Mouse (Mus musculus): Measurements from ENCODE around the gene Ndufab1. TPM values are rescaled to one million over a fixed set of nuclear protein-coding genes. Genes with fewer than 3 reads are reported as not detected.

Gene Ndufab1
- total and polyA plus RNA-seq, 3 experiments, result 119 to 452 (median 172) TPM

GRCm38 (mm10) chr7:122067517-122068381, 33.9 kb downstream of the Ndufab1 start:
- Histone ChIP-seq H3K9me3 (replicated peaks; ENCODE audit: insufficient read depth, low read length) (no peaks in the 10 kb centered on the region), H3K9ac (ENCODE audit: control insufficient read depth, low read depth, low read length, poor library complexity, severe bottlenecking) (peak overlapping the region; percentile 93), H3K4me1 (ENCODE audit: control insufficient read depth in 1 of 2, insufficient read depth in 2 of 2, low read length in 2 of 2) (peaks cover 5 to 6% of the 10 kb centered on the region in 2 experiments), H3K79me2 (ENCODE audit: control insufficient read depth, insufficient read depth, low read length, poor library complexity) (peaks cover 32% of the 10 kb centered on the region), H3K4me3 (ENCODE audit: control insufficient read depth in 1 of 2, insufficient read depth in 1 of 2, low read depth in 2 of 2, low read length in 2 of 2) (peak overlapping the region; percentile 85 to 94), H3K36me3 (ENCODE audit: control insufficient read depth in 1 of 2, insufficient read depth in 2 of 2, low read length in 2 of 2) (peaks cover 3 to 22% of the 10 kb centered on the region in 2 experiments; a peak in 2 of 4 replicates), H3K27me3 (ENCODE audit: control insufficient read depth in 1 of 2, insufficient read depth in 2 of 2, low read length in 2 of 2) (no peaks in the 10 kb centered on the region), H3K27ac (ENCODE audit: control insufficient read depth, low read depth, low read length) (peak overlapping the region; percentile 59)
- peak; percentile 50 for DNase-seq (ENCODE audit: low read depth, low spot score)
- TF ChIP-seq SIN3A (IDR thresholded peaks at IDR 0.05; ENCODE audit: low read length) (peak; percentile 38; the same call in 1 of the 2 replicates), GABPA (IDR thresholded peaks at IDR 0.05; ENCODE audit: low read depth, low read length) (no peak), UBTF (IDR thresholded peaks at IDR 0.05; ENCODE audit: borderline replicate concordance, insufficient read depth, low read depth, low read length) (no peak), EP300 (IDR thresholded peaks at IDR 0.05; ENCODE audit: low read depth in 1 of 2, low read length in 2 of 2) (no peak), USF1 (IDR thresholded peaks at IDR 0.05; ENCODE audit: low read depth, low read length) (no peak), TCF12 (IDR thresholded peaks at IDR 0.05; ENCODE audit: low read depth, low read length) (no peak; the same call in 1 of the 2 replicates), E2F4 (IDR thresholded peaks at IDR 0.05; ENCODE audit: borderline replicate concordance, low read depth, low read length) (no peak), MYB (IDR thresholded peaks at IDR 0.05; ENCODE audit: low read depth, low read length) (no peak), ZKSCAN1 (IDR thresholded peaks at IDR 0.05; ENCODE audit: low read depth, low read length) (no peak), ETS1 (IDR thresholded peaks at IDR 0.05; ENCODE audit: low read depth, low read length) (no peak), JUND (IDR thresholded peaks at IDR 0.05; ENCODE audit: low read depth, low read length) (no peak), MYC (IDR thresholded peaks at IDR 0.05; ENCODE audit: low read depth, low read length) (no peak), POLR2A (IDR thresholded peaks at IDR 0.05; ENCODE audit: control insufficient read depth in 1 of 2, insufficient read depth in 1 of 2, low read depth in 1 of 2, low read length in 2 of 2, poor library complexity in 1 of 2) (peak in 1 of 2 experiments; percentile 64; a peak in 1 of 4 replicates), KAT2A (conservative IDR thresholded peaks at IDR 0.05; ENCODE audit: low read depth, low read length) (no peak), RCOR1 (IDR thresholded peaks at IDR 0.05; ENCODE audit: low read depth, low read length) (no peak), CHD1 (IDR thresholded peaks at IDR 0.05; ENCODE audit: low read depth, low read length) (no peak), MAFK (IDR thresholded peaks at IDR 0.05; ENCODE audit: borderline replicate concordance, low read depth, low read length) (no peak), TAL1 (IDR thresholded peaks at IDR 0.05; ENCODE audit: low read length) (no peak), ZNF384 (IDR thresholded peaks at IDR 0.05; ENCODE audit: low read depth, low read length) (no peak), MAX (IDR thresholded peaks at IDR 0.05; ENCODE audit: low read length) (no peak), MAZ (IDR thresholded peaks at IDR 0.05; ENCODE audit: low read depth, low read length) (no peak), ELF1 (IDR thresholded peaks at IDR 0.05; ENCODE audit: low read depth, low read length) (no peak), TBP (IDR thresholded peaks at IDR 0.05; ENCODE audit: low read depth, low read length) (no peak), RAD21 (IDR thresholded peaks at IDR 0.05; ENCODE audit: low read depth, low read length) (peak; percentile 13; the same call in 1 of the 2 replicates), ZMIZ1 (IDR thresholded peaks at IDR 0.05; ENCODE audit: low read depth, low read length) (no peak), CTCF (IDR thresholded peaks at IDR 0.05 in 2 of 3, conservative IDR thresholded peaks at IDR 0.05 in 1 of 3; ENCODE audit: control insufficient read depth in 1 of 3, insufficient read depth in 1 of 3, low read depth in 2 of 3, low read length in 3 of 3, poor library complexity in 1 of 3, severe bottlenecking in 1 of 3) (peak in 1 of 3 experiments; percentile 28; a peak in 2 of 6 replicates), NRF1 (IDR thresholded peaks at IDR 0.05; ENCODE audit: insufficient read depth, low read depth, low read length, poor library complexity, severe bottlenecking) (no peak), USF2 (IDR thresholded peaks at IDR 0.05; ENCODE audit: borderline replicate concordance in 1 of 2, insufficient read depth in 1 of 2, low read depth in 1 of 2, low read length in 2 of 2) (no peak), SMC3 (IDR thresholded peaks at IDR 0.05; ENCODE audit: low read depth, low read length) (0 out of 2 replicates have a peak, but pooled peaks have one; percentile 7), NELFE (IDR thresholded peaks at IDR 0.05; ENCODE audit: low read depth, low read length) (no peak), MEF2A (IDR thresholded peaks at IDR 0.05; ENCODE audit: extremely low read depth, insufficient replicate concordance, low read depth, low read length, poor library complexity, severe bottlenecking) (no peak)
